ENCODE assay signal across 18 mouse cellular contexts in genomic region chr4:125545768-125546220, GRCm38 (mm10). TPM values are rescaled to one million over a fixed set of nuclear protein-coding genes. Genes with fewer than 3 reads are reported as not detected.
DNase-seq lines count a peak whose midpoint lies in the region; ATAC-seq and TF ChIP-seq lines count a peak whose summit lies in the region.
"Had no signal": no experiment of that assay in that cellular context is flagged by ENCODE, and none has a peak within 500 bp of the region (broad histone marks: within the 10 kb centered on the region; RNA-seq: fewer than 3 reads in every experiment).

No protein-coding gene starts in this region.

- H3K4me1 ChIP-seq in E14TG2a.4 (replicated peaks; ENCODE audit: low read depth, low read length): peaks cover 87% of the 10 kb centered on the region
- H3K4me1 ChIP-seq in forebrain, embryonic 11.5 days (replicated peaks; ENCODE audit: control insufficient read depth, insufficient read depth, low read length): peaks cover 16% of the 10 kb centered on the region; the same call in 1 of the 2 replicates
- H3K4me1 ChIP-seq in hindbrain, embryonic 12.5 days: peaks cover 24% of the 10 kb centered on the region
- H3K4me1 ChIP-seq in midbrain, embryonic 14.5 days (ENCODE audit: control insufficient read depth, insufficient read depth, low read length): peaks cover 8% of the 10 kb centered on the region
- H3K4me1 ChIP-seq: heart, embryonic 13.5 days; limb, embryonic 12.5 days; megakaryocyte, embryonic 14.5 days had no signal

- H3K4me2 ChIP-seq in forebrain, embryonic 11.5 days (ENCODE audit: low read depth, low read length, severe bottlenecking): peak overlapping the region; percentile 29
- 0 out of 2 replicates have a peak overlapping the region, but pooled peaks have one; percentile 24 for H3K4me2 ChIP-seq in hindbrain, embryonic 12.5 days (replicated peaks)
- H3K4me2 ChIP-seq in midbrain, embryonic 14.5 days (ENCODE audit: low read length): peak overlapping the region; percentile 33; the same call in 1 of the 2 replicates
- H3K4me2 ChIP-seq: heart, embryonic 13.5 days; limb, embryonic 12.5 days had no signal

- WGBS in forebrain, embryonic 11.5 days: 50% methylated on average over 7 of the region's 7 CpGs
- 49% methylated on average over 7 of the region's 7 CpGs for WGBS in hindbrain, embryonic 12.5 days
- 28% methylated on average over 7 of the region's 7 CpGs for WGBS in midbrain, embryonic 14.5 days

- H3K9ac ChIP-seq in forebrain, embryonic 11.5 days (ENCODE audit: low read length): no peak overlapping the region
- no peak overlapping the region for H3K9ac ChIP-seq in hindbrain, embryonic 12.5 days
- no peak overlapping the region for H3K9ac ChIP-seq in midbrain, embryonic 14.5 days (replicated peaks; ENCODE audit: low read length)
- H3K9ac ChIP-seq: heart, embryonic 13.5 days; limb, embryonic 12.5 days; liver, embryonic 14.5 days had no signal

- DNase-seq in forebrain, embryonic 11.5 days (ENCODE audit: low spot score): no peak
- no peak for DNase-seq in midbrain, embryonic 14.5 days
- DNase-seq in left cerebral cortex, adult 9 months (ENCODE audit: low spot score in 2 of 2): no peak
- no peak for DNase-seq in thymus, postnatal 25 days
- DNase-seq in frontal cortex, postnatal 36 days (ENCODE audit: low spot score in 2 of 2): no peak
- DNase-seq: adrenal gland, adult 8-10 months; cerebellum, adult 2 months; gastrocnemius, postnatal 36 days; heart, postnatal 4 days; kidney, adult 18-20 months had no signal

- H3K36me3 ChIP-seq in E14TG2a.4 (ENCODE audit: insufficient read depth, low read length): no peaks in the 10 kb centered on the region
- no peaks in the 10 kb centered on the region for H3K36me3 ChIP-seq in forebrain, embryonic 11.5 days (ENCODE audit: control insufficient read depth, insufficient read depth, low read length)
- no peaks in the 10 kb centered on the region for H3K36me3 ChIP-seq in hindbrain, embryonic 12.5 days
- H3K36me3 ChIP-seq in midbrain, embryonic 14.5 days (ENCODE audit: control insufficient read depth, insufficient read depth, low read length): no peaks in the 10 kb centered on the region
- H3K36me3 ChIP-seq: G1E; heart, embryonic 13.5 days; limb, embryonic 12.5 days had no signal

- peak; percentile 53 for ATAC-seq in forebrain, embryonic 11.5 days (replicated peaks; ENCODE audit: low FRiP score)
- ATAC-seq in hindbrain, embryonic 12.5 days (ENCODE audit: low FRiP score): no peak
- ATAC-seq in midbrain, embryonic 14.5 days (ENCODE audit: low FRiP score, low TSS enrichment): no peak
- ATAC-seq: lung, postnatal 0 days had no signal

- peak overlapping the region; percentile 37 for H3K4me3 ChIP-seq in E14TG2a.4 (replicated peaks; ENCODE audit: low read length)
- no peak overlapping the region for H3K4me3 ChIP-seq in forebrain, embryonic 11.5 days (ENCODE audit: low read depth, low read length)
- H3K4me3 ChIP-seq in hindbrain, embryonic 12.5 days: no peak overlapping the region
- H3K4me3 ChIP-seq in midbrain, embryonic 14.5 days (replicated peaks; ENCODE audit: low read depth, low read length): no peak overlapping the region
- H3K4me3 ChIP-seq: heart, embryonic 13.5 days; limb, embryonic 12.5 days; megakaryocyte, embryonic 14.5 days had no signal

- TF ChIP-seq CTCF in E14TG2a.4 (conservative IDR thresholded peaks at IDR 0.05; ENCODE audit: low read length): no peak

- H3K27ac ChIP-seq in forebrain, embryonic 11.5 days (ENCODE audit: low read depth, low read length): peak overlapping the region; percentile 41
- H3K27ac ChIP-seq in hindbrain, embryonic 12.5 days: peak overlapping the region; percentile 81
- H3K27ac ChIP-seq in midbrain, embryonic 14.5 days (replicated peaks; ENCODE audit: low read depth, low read length): peak overlapping the region; percentile 75
- H3K27ac ChIP-seq: heart, embryonic 13.5 days; limb, embryonic 12.5 days; liver, embryonic 14.5 days had no signal

- H3K9me3 ChIP-seq in E14TG2a.4 (ENCODE audit: low read length): no peaks in the 10 kb centered on the region
- no peaks in the 10 kb centered on the region for H3K9me3 ChIP-seq in forebrain, embryonic 11.5 days (ENCODE audit: control insufficient read depth, low read length)
- no peaks in the 10 kb centered on the region for H3K9me3 ChIP-seq in hindbrain, embryonic 12.5 days (replicated peaks)
- H3K9me3 ChIP-seq in midbrain, embryonic 14.5 days (ENCODE audit: control insufficient read depth, low read length): no peaks in the 10 kb centered on the region
- H3K9me3 ChIP-seq: heart, embryonic 13.5 days; limb, embryonic 12.5 days; megakaryocyte, embryonic 14.5 days had no signal

- peaks cover 7% of the 10 kb centered on the region; the same call in 1 of the 2 replicates for H3K27me3 ChIP-seq in E14TG2a.4 (ENCODE audit: insufficient read depth, low read length)
- peaks cover 4% of the 10 kb centered on the region; the same call in 1 of the 2 replicates for H3K27me3 ChIP-seq in forebrain, embryonic 11.5 days (ENCODE audit: control insufficient read depth, insufficient read depth, low read length)
- H3K27me3 ChIP-seq in hindbrain, embryonic 12.5 days: peaks cover 47% of the 10 kb centered on the region
- peaks cover 24% of the 10 kb centered on the region for H3K27me3 ChIP-seq in midbrain, embryonic 14.5 days (ENCODE audit: control insufficient read depth, insufficient read depth, low read length)

RNA-seq across cellular contexts. Expression of gene Grik3, which starts 55.3 kb away (rescaled TPM):
- 2.0 and 2.7 TPM in 2 replicates for polyA plus RNA-seq in forebrain, embryonic 11.5 days (2014; fragmentation: Nextera tagmentation; extraction: Ambion mirVana)
- 3.7 and 3.8 TPM in 2 replicates for polyA plus RNA-seq in hindbrain, embryonic 12.5 days (2016; fragmentation: Nextera tagmentation; extraction: Ambion mirVana)
- polyA plus RNA-seq in midbrain, embryonic 14.5 days (2014; fragmentation: Nextera tagmentation; extraction: Ambion mirVana): 4.5 and 4.9 TPM in 2 replicates
- polyA plus RNA-seq: G1E; limb, embryonic 12.5 days; lung, postnatal 0 days had no signal
